Mouse (Mus musculus) kidney, adult 2 months (tissue): Measurements from ENCODE around the gene Wdr46. TPM values are rescaled to one million over a fixed set of nuclear protein-coding genes. Genes with fewer than 3 reads are reported as not detected.
A peak's percentile ranks its signal among the peaks of the same experiment; 100 is the strongest.
"Not testable (repeated sequence)": the region's sequence is repeated elsewhere in the genome, so short reads cannot be mapped to it uniquely, and the experiment has no call there.

Experiments used
- DNase-seq: peaks from one replicate; pipeline ENCODE4 v3.0.0; 2021
- H3K27ac ChIP-seq: fragments of 200-500 bp; 2 replicates; pipeline ENCODE4 v1.5.1; 2012; ENCODE audit warnings: low read depth, low read length, control low read depth, inconsistent platforms; ENCODE audit not compliant: insufficient read depth
- H3K27me3 ChIP-seq: fragments of 200-500 bp; replicated peaks from 2 replicates; pipeline ENCODE4 v1.6.1; 2012; ENCODE audit warnings: mild to moderate bottlenecking, moderate library complexity, low read length, inconsistent platforms; ENCODE audit not compliant: control insufficient read depth, insufficient read depth
- H3K36me3 ChIP-seq: fragments of 200-500 bp; 2 replicates; pipeline ENCODE4 v1.6.1; 2012; ENCODE audit warnings: mild to moderate bottlenecking, moderate library complexity, low read length, inconsistent platforms; ENCODE audit not compliant: control insufficient read depth, insufficient read depth
- H3K4me1 ChIP-seq: fragments of 200-500 bp; 2 replicates; pipeline ENCODE4 v1.6.1; 2011; ENCODE audit warnings: low read length; ENCODE audit not compliant: control insufficient read depth, insufficient read depth
- H3K4me3 ChIP-seq: fragments of 200-500 bp; 2 replicates; pipeline ENCODE4 v1.5.1; 2011; ENCODE audit warnings: mild to moderate bottlenecking, low read depth, low read length, control low read depth; ENCODE audit not compliant: insufficient read depth
- CTCF ChIP-seq: fragments of 200-500 bp; conservative IDR thresholded peaks from 2 replicates; pipeline ENCODE4 v1.5.1; 2011; ENCODE audit warnings: low read depth, mild to moderate bottlenecking, control low read depth, low read length, moderate library complexity, mixed read lengths; ENCODE audit not compliant: insufficient read depth, insufficient read length
- POLR2A ChIP-seq: fragments of 200-500 bp; IDR thresholded peaks from one replicate; pipeline ENCODE4 v1.6.1; 2011; ENCODE audit warnings: low read depth, low read length, control low read depth
- WGBS: fragments of 180-500 bp; shearing (Covaris S2); methylation state at CpG from one replicate; pipeline ENCODE4 v1.1.7; 2018; 5-methylcytosine and 5-hydroxymethylcytosine counted together
- polyA plus RNA-seq: library from polyadenylated mRNA; depleted of rRNA; stranded (reverse); fragments of >200 nt; gene quantifications from 2 replicates; pipeline ENCODE4 v1.2.3, GENCODE M21; 2012

Wdr46 gene
- polyA plus RNA-seq, 1 experiment, result 16.0 TPM

GRCm38 (mm10) chr17:33950131-33950625 is 9.7 kb downstream of the Wdr46 start:
- DNase-seq, result no peak
- Histone ChIP-seq H3K4me3 (no peak overlapping the region), H3K27ac (no peak overlapping the region), H3K27me3 (no peaks in the 10 kb centered on the region), H3K4me1 (peaks cover 12% of the 10 kb centered on the region; the same call in 1 of the 2 replicates), H3K36me3 (no peaks in the 10 kb centered on the region)
- 74% methylated on average over 10 of the region's 10 CpGs for WGBS
- no peak for TF ChIP-seq CTCF
- no peak for TF ChIP-seq POLR2A

DNA sequence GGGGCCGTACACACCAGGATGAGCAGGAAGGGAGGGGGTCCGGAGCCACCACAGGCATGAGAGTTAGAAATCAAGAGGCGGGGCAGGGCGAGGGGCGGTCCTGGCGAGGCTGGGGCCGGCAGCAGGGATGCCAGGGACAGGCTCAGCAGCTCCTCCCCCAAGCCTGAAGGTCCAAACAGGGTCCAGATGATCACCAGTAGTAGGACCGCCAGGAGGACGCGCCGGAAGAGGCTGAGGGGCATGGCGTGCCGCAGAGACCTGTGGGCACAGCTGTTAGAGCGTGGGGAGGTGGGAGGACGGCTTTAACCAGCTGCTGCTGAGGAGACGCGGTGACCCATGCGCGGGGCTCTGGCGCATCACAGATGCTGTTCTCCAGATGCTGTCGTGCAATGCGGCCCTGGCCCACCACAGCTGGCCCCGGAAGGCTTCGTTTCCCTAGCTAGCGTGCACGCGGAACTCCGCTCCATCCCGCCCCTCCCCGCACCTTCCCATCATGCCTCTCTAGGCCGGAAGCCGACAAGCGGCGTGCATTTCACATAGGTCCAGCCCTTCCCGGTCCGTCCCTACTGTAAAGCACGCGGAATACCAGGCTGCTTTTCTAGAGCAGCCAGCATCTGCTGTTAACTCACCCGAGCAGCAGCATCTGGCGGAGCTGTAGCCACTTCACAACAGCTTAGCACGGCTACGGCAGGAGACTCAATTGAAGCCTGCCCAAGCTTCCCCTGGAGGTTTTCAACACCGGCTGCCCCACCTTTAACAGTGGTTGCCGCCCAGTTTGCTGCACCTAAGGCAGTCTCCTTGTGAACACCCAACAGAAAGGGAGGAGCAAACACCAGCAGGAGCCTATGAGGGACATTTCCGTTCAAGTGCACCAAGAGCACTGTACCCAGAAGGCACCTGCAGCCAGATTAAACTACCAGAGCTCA is 10.8 kb downstream of the Wdr46 start, which contains the start of gene B3galt4:
Gene B3galt4 (minus strand): TSS at position 468 of the 926 bp plus-strand sequence.
- peak; percentile 65 for TF ChIP-seq POLR2A
- TF ChIP-seq CTCF, result no peak
- Histone ChIP-seq H3K27me3 (no peaks in the 10 kb centered on the region), H3K4me3 (peak within 1 kb of the TSS; percentile 62), H3K4me1 (peaks cover 13% of the 10 kb centered on the region; the same call in 1 of the 2 replicates), H3K27ac (peak within 1 kb of the TSS; percentile 30; the same call in 1 of the 2 replicates), H3K36me3 (no peaks in the 10 kb centered on the region)
- peak; percentile 76 for DNase-seq
- 2% methylated on average over 45 of the region's 45 CpGs for WGBS

DNA sequence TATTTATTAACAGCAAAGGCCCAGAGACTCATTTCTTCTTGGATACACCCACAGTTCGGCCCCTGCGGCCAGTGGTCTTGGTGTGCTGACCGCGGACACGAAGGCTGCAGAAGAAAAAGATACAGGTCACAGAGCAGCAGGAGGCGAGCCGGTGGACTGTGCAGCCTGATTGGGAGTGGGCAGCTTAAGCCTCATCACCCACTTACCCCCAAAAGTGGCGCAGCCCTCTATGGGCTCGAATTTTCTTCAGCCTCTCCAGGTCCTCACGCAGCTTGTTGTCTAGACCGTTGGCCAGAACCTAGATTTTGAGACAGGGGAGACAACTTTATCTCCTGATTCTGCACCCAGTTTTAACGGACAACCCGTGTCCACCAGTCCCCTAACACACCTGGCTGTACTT is 11.6 kb downstream of the Wdr46 start:
- not testable (repeated sequence) for H3K4me3 ChIP-seq, H3K36me3 ChIP-seq, H3K27ac ChIP-seq, DNase-seq, H3K27me3 ChIP-seq
- WGBS, result 70% methylated on average over 13 of the region's 13 CpGs
- peaks cover 16% of the 10 kb centered on the region; the same call in 1 of the 2 replicates for H3K4me1 ChIP-seq

GRCm38 (mm10) chr17:33952879-33953278 is 12.4 kb downstream of the Wdr46 start:
- H3K27me3 ChIP-seq, result no peaks in the 10 kb centered on the region
- TF ChIP-seq CTCF (no peak), POLR2A (no peak)
- no peak overlapping the region for H3K27ac ChIP-seq
- WGBS, result 76% methylated on average over 4 of the region's 4 CpGs
- peaks cover 16% of the 10 kb centered on the region; the same call in 1 of the 2 replicates for H3K4me1 ChIP-seq
- no peak overlapping the region for H3K4me3 ChIP-seq
- DNase-seq, result no peak
- no peaks in the 10 kb centered on the region for H3K36me3 ChIP-seq

DNA sequence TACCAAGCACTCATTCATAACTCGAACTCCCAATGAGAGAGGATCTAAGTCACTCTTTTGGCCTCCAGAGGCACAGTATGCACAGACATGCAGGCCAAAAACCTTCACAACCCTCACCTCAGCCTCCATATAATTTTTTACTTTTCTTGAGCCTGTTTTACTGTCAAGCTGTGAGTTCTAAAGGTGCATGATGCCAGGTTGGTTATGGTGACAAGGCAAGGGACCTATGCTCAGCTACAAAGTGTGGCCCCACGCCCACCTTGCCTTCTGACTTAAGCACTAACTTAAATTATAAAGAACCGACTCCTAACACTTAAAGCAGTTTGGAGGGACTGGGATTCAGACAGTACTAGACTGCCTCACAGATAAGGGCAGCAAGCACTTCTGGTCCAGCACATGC is 12.8 kb downstream of the Wdr46 start:
- Histone ChIP-seq H3K4me3 (no peak overlapping the region), H3K4me1 (peaks cover 16% of the 10 kb centered on the region; the same call in 1 of the 2 replicates), H3K27ac (no peak overlapping the region), H3K27me3 (no peaks in the 10 kb centered on the region), H3K36me3 (no peaks in the 10 kb centered on the region)
- whole genome bisulfite sequencing, result 69% methylated on average over 3 of the region's 3 CpGs
- no peak for TF ChIP-seq POLR2A
- no peak for TF ChIP-seq CTCF
- DNase-seq, result no peak

DNA sequence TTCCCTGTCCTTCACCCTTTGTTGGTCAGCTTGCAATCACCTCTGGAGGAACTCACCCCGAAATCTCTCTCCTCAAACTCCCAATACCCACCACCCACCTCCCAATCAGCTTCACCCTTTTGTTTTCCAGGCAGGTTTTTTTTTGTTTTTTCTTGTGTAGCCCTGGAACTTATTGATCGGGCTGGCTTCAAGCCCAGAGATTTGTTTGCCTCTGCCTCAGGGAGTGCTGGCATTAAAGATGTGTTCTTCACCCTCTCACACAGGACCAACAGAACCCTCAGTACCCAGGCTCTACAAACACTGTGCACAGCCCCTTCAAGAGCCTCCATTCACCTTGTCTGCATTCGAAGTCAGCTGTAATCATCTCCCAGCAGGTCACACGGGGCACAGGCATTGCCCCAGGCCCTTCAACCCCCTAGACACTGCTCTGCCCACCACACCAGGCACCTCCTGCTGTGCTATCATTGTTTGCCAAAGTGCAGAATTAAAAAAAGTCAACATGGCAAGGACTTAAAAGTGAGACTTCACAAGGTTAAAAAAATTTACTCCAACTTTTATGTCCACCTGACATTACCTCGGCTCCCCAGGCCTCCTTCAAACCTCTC is 13.6 kb downstream of the Wdr46 start:
- H3K27ac ChIP-seq, result no peak overlapping the region
- TF ChIP-seq POLR2A (no peak), CTCF (no peak)
- WGBS, result 27% methylated on average over 5 of the region's 5 CpGs

More for the DNA sequence above, 13.6 kb downstream of the Wdr46 start:
- Histone ChIP-seq H3K4me3 (peak overlapping the region; percentile 65), H3K36me3 (no peaks in the 10 kb centered on the region; the same call in 1 of the 2 replicates), H3K27me3 (no peaks in the 10 kb centered on the region), H3K4me1 (peaks cover 16% of the 10 kb centered on the region; the same call in 1 of the 2 replicates)
- no peak for DNase-seq
